Mouse (Mus musculus): ENCODE data around the gene Myrf. TPM values are rescaled to one million over a fixed set of nuclear protein-coding genes. Genes with fewer than 3 reads are reported as not detected.

The Myrf gene
- 5.6 and 6.5 TPM in 2 replicates for polyA plus RNA-seq (2015; fragmentation: Nextera tagmentation; extraction: Ambion mirVana)

DNA sequence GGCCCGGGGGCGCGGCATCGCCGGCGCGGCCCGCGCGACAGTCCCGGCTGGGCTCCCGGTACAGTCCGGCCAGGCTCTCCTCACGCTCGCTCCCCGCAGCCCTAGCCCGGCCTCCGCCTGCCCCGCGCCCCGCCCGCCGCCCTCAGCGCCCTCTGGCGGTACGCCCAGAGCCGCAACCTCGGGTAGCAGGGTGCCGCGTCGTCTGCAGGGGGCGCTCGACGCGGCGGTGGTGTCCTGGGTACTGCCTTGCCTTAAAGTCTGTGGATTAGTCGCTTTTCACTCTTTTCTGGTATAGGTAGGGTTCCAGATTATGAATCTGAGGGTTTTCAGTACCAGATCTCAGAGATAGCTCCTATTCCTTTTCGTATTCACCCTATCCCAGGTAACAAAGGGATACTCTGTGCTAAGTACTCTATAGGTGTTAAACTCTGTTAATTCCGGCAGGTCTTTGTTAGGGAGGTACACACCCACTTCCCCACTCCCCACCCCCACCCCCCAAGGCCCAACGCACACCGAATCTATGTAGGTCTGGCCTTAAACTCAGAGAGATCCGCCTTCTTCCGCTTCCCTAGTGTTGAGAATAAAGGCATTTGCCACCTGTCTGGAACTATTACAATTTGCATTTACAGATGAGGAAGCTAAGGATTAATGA lies at the start of gene Myrf:
Myrf (minus strand) TSS at position 95 of the 652 bp plus-strand sequence.
- H3K4me1 ChIP-seq = peaks cover 32% of the 10 kb centered on the region
- peak; percentile 82 for ATAC-seq (ENCODE audit: borderline replicate concordance, extremely low read depth, low FRiP score, low TSS enrichment)
- H3K27ac ChIP-seq = no peak within 1 kb of the TSS
- H3K27me3 ChIP-seq = no peaks in the 10 kb centered on the region
- no peaks in the 10 kb centered on the region for H3K36me3 ChIP-seq
- peak within 1 kb of the TSS; percentile 53 for H3K4me3 ChIP-seq
- 7% methylated on average over 43 of the region's 43 CpGs for WGBS
- H3K9me3 ChIP-seq = no peaks in the 10 kb centered on the region
- peak within 1 kb of the TSS; percentile 94 for H3K4me2 ChIP-seq
- H3K9ac ChIP-seq = peak within 1 kb of the TSS; percentile 55

DNA sequence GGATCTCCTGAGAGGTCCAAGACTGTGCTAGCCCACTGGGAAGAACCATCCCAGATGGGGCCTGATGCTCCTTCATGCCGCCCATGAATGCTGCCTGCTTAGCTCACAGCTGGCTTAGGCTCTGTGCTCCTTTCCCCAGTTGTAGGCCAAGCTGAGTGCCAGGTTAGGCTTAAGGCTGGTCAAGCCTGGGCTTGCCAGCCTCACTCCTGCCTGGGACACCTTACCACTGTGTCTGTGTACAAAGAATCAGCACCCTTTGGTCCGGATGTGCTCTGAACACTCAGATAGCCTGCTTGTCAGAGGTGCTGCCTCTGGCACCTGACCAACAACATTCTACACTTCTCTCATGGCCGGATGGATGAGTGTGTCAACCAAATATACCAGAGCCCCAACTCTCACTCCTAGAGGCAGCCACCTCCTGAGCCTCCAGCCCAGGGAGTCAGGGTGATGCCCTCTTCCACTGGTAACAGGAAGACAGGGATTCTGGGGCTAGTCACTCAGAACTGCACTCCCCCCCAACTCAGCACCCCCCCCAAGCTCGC lies 49.1 kb upstream of the Myrf start:
- Histone ChIP-seq H3K4me3 (no peak overlapping the region), H3K27ac (peak overlapping the region; percentile 80), H3K4me1 (peaks cover 90% of the 10 kb centered on the region), H3K36me3 (no peaks in the 10 kb centered on the region), H3K9ac (no peak overlapping the region), H3K27me3 (no peaks in the 10 kb centered on the region), H3K9me3 (no peaks in the 10 kb centered on the region), H3K4me2 (no peak overlapping the region)
- ATAC-seq (ENCODE audit: borderline replicate concordance, extremely low read depth, low FRiP score, low TSS enrichment) = 0 out of 2 replicates have a peak, but pooled peaks have one; percentile 4
- 47% methylated on average over 4 of the region's 4 CpGs for WGBS

DNA sequence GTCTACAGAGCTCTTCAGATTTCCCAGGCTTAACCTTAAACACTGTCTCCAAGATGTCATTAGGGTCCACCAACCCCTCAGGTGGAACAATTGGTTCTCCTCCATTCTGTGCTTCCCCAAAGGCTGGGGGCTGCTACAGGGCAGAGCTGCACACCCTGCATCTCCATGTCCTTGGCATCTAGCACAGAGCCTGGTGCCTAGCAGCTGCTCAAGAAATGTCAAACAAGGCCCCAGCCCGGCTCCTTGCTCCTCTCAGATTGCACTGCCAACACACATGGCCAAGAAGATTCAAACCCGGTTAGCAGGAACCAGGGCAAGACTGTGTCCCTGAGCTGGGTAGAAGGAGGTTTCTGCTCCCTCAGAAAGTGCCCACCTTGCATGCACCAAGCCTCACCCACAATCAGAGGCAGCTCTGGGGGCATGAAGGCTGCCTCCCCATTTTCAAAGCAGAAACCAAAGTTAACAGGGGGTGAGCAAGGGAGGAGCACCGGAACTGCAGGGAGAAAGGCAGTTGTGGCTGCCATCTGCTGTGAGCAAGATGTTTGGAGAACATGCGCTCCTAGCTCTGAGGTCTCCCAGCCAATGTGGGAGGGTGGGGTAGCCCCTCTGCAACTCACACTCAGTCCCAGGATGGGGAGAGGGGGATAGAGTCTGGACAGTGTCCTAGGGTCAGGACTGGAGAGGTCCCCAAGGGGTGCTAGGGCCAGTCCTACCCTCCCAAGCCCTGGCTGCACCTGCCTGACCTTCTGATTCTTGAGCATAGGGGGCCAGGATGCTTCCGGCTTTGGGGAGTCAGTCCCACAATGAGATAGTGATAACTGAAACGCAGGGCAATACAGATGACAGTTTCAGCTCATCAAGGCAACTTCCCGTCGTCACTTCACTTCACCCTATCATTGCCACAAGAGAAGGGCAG lies 47.8 kb upstream of the Myrf start:
- WGBS = 73% methylated on average over 8 of the region's 8 CpGs
- no peak overlapping the region for H3K27ac ChIP-seq

DNA sequence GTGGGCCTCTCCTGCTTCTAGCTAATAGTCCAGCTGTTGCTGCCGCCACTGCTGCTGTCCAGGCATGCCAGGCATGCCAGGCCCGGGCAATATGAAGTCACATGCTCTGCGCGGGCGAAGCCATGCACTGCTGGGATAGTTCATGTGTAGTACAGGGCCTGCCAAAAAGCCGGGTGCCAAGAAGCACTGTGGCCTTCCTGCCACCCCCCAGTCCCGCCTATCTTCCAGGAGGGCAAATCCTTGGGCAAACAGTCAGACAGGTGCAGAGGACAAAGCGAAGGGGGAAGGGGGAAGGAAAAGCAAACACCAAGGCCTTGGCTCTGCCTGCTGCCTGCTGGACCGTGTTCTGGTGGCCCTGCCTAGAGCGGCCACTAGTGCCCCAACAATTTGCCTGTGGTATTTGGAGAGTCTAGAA lies 45.9 kb upstream of the Myrf start:
- ATAC-seq (ENCODE audit: borderline replicate concordance, extremely low read depth, low FRiP score, low TSS enrichment) = peak; percentile 47; the same call in 1 of the 2 replicates
- Histone ChIP-seq H3K9me3 (no peaks in the 10 kb centered on the region), H3K27ac (peak overlapping the region; percentile 90), H3K4me1 (peaks cover 59% of the 10 kb centered on the region), H3K9ac (no peak overlapping the region), H3K27me3 (no peaks in the 10 kb centered on the region), H3K4me2 (no peak overlapping the region), H3K4me3 (no peak overlapping the region), H3K36me3 (no peaks in the 10 kb centered on the region)
- WGBS = 57% methylated on average over 10 of the region's 10 CpGs

More for the DNA sequence above, 47.8 kb upstream of the Myrf start:
- Histone ChIP-seq H3K27me3 (no peaks in the 10 kb centered on the region), H3K4me2 (no peak overlapping the region), H3K9ac (no peak overlapping the region), H3K4me1 (peaks cover 78% of the 10 kb centered on the region), H3K4me3 (no peak overlapping the region), H3K36me3 (no peaks in the 10 kb centered on the region), H3K9me3 (no peaks in the 10 kb centered on the region)
- no peak for ATAC-seq (ENCODE audit: borderline replicate concordance, extremely low read depth, low FRiP score, low TSS enrichment)

DNA sequence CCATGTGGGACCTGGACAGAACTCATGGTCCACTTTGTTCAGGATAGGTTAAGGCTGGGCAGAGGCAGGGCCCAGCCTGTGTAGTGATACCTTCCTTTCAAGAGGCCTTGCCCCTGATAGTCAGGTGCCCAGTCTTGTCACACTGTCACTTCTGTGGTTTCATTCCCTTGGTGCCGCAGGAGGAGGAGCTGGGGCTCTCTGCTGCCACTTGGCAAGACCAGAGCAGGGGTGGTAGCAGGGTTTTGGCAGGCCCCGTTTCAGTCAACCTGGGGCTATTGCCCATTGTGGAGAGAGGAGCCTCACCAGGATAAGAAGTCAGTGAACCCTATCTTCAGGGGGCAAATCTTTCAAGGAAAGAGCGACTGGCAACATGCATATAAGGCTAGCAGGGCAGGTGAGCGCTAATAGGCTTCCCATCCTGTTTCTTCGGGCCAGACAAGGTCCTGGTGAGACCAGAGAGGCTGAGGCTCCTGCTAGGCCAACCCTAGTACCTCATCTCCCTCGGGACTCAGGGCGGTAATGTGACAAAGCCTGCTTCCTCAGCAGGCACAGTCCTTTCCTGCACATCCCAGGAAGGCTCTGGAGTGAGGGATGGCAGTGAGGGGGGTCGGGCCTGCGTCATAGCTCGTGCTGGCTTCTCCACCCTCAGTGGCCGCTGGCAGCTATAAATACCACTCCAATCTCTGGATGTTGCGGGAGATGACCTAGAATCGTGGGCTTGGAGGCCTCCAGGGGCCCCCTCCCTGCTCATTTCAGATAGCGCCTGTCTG lies 40.4 kb upstream of the Myrf start:
- Histone ChIP-seq H3K9ac (no peak overlapping the region), H3K4me1 (peaks cover 57% of the 10 kb centered on the region), H3K36me3 (no peaks in the 10 kb centered on the region), H3K9me3 (no peaks in the 10 kb centered on the region), H3K27me3 (no peaks in the 10 kb centered on the region), H3K4me2 (no peak overlapping the region), H3K4me3 (no peak overlapping the region), H3K27ac (no peak overlapping the region)
- ATAC-seq (ENCODE audit: borderline replicate concordance, extremely low read depth, low FRiP score, low TSS enrichment) = no peak
- 57% methylated on average over 14 of the region's 14 CpGs for WGBS

DNA sequence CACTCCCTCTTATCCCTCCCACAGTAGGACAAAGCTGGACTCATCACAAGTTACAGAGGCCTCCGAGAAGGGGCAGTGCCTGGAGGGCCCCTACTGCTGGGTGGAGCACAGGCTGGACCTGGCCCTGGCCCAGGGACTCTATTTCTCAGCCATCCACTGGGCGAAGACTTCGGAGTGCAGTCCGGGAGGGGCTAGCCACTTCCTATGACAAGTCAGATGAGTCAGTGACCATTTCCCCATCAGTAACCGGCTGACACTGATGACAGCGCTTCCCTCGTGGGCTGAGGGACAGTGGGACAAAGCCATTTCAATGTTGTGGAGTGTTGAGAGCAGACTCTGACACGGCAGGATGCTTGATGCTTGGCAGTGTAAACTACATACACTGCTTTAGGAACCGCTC lies 39.1 kb upstream of the Myrf start:
- no peaks in the 10 kb centered on the region for H3K36me3 ChIP-seq
- no peak overlapping the region for H3K9ac ChIP-seq
- H3K27ac ChIP-seq = no peak overlapping the region
- H3K4me1 ChIP-seq = peaks cover 49% of the 10 kb centered on the region
- WGBS = 64% methylated on average over 9 of the region's 9 CpGs
- H3K9me3 ChIP-seq = no peaks in the 10 kb centered on the region
- ATAC-seq (ENCODE audit: borderline replicate concordance, extremely low read depth, low FRiP score, low TSS enrichment) = no peak
- H3K4me2 ChIP-seq = no peak overlapping the region
- H3K4me3 ChIP-seq = no peak overlapping the region
- no peaks in the 10 kb centered on the region for H3K27me3 ChIP-seq

DNA sequence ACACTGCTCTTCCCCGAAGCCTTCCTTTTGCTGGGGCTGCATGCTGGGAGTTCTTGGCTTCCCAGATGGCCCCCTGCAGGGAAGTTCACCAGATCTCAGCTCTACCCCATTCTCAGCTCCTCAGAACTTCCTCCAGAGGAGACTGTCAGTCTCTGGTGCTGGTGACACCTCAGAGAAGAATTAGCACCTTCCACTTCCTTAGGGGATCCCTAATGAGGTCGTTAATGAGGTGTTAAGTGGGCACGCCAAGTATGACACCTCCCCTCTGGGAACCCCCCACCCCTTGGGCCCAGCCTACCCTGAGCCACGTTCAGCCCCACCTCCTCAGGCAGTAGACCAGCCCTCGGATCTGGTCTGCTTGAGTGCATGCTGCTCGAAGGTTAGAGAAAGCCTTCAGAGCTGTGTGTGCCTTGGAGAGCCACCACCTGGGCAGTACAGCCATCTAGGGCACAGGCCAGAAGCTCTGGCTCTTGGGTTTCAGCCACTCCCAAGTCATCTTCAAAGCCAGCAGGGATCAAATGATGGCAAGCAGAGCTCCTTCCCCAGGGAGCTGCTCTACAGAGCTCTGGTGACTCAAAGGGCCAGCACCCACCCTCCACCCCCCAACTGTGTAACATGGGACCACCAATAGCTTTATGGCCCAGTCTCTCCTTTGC lies 38.2 kb upstream of the Myrf start:
- no peaks in the 10 kb centered on the region for H3K9me3 ChIP-seq
- no peaks in the 10 kb centered on the region for H3K27me3 ChIP-seq
- peaks cover 55% of the 10 kb centered on the region for H3K4me1 ChIP-seq
- no peak overlapping the region for H3K4me2 ChIP-seq
- no peaks in the 10 kb centered on the region for H3K36me3 ChIP-seq
- no peak overlapping the region for H3K9ac ChIP-seq
- no peak overlapping the region for H3K4me3 ChIP-seq
- ATAC-seq (ENCODE audit: borderline replicate concordance, extremely low read depth, low FRiP score, low TSS enrichment) = peak; percentile 9; the same call in 1 of the 2 replicates
- 25% methylated on average over 6 of the region's 6 CpGs for WGBS
- H3K27ac ChIP-seq = peak overlapping the region; percentile 90

DNA sequence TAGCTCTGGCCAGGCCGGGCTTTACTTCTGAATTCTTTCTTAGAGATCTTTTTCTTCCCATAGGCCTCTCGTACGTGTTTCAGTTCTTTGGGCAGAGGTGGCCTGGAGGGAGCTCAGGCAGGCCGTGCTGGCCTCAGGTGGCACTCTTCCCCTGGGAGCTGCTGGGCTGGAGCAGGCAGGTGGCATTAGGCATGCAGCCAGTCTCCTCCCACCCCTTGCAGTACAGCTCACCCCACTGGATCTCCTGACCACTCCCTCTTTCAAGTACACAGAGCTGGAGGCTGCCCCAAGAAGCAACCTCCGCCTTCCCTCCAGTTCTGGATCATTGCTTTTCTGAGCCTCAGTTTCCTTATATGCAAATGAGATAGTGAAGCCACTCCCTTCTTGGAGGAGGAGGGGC lies 37.2 kb upstream of the Myrf start:
- Histone ChIP-seq H3K36me3 (no peaks in the 10 kb centered on the region), H3K9me3 (no peaks in the 10 kb centered on the region), H3K4me2 (peak overlapping the region; percentile 28), H3K9ac (no peak overlapping the region), H3K4me3 (no peak overlapping the region), H3K27me3 (no peaks in the 10 kb centered on the region), H3K4me1 (peaks cover 64% of the 10 kb centered on the region), H3K27ac (peak overlapping the region; percentile 90)
- ATAC-seq (ENCODE audit: borderline replicate concordance, extremely low read depth, low FRiP score, low TSS enrichment) = peak; percentile 79
- 34% methylated on average over 5 of the region's 5 CpGs for WGBS

DNA sequence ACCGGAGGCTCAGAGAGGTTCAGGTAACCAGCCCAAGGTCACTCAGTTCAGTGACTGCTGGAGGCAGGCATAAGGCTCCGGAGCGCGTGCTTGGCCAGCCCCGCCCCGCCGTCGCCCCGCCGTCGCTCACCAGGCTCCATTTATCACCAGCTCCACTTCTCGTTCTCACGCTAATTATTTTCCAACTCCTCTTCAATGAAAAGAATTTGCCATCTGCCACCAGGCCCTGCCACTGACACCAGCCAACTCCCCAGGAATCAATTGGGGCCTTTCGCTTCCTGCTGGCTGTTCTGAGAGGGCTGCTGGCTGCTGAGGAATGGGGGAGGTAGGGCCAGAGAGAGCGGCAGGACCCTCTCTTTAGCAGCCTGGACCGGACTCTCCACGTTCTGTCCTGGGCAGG lies 36.8 kb upstream of the Myrf start:
- H3K9ac ChIP-seq = no peak overlapping the region
- H3K4me1 ChIP-seq = peaks cover 68% of the 10 kb centered on the region
- peak; percentile 21; the same call in 1 of the 2 replicates for ATAC-seq (ENCODE audit: borderline replicate concordance, extremely low read depth, low FRiP score, low TSS enrichment)
- H3K36me3 ChIP-seq = no peaks in the 10 kb centered on the region
- H3K9me3 ChIP-seq = no peaks in the 10 kb centered on the region
- WGBS = 9% methylated on average over 17 of the region's 17 CpGs
- H3K27ac ChIP-seq = peak overlapping the region; percentile 90
- peak overlapping the region; percentile 28 for H3K4me2 ChIP-seq
- no peak overlapping the region for H3K4me3 ChIP-seq
- H3K27me3 ChIP-seq = no peaks in the 10 kb centered on the region

DNA sequence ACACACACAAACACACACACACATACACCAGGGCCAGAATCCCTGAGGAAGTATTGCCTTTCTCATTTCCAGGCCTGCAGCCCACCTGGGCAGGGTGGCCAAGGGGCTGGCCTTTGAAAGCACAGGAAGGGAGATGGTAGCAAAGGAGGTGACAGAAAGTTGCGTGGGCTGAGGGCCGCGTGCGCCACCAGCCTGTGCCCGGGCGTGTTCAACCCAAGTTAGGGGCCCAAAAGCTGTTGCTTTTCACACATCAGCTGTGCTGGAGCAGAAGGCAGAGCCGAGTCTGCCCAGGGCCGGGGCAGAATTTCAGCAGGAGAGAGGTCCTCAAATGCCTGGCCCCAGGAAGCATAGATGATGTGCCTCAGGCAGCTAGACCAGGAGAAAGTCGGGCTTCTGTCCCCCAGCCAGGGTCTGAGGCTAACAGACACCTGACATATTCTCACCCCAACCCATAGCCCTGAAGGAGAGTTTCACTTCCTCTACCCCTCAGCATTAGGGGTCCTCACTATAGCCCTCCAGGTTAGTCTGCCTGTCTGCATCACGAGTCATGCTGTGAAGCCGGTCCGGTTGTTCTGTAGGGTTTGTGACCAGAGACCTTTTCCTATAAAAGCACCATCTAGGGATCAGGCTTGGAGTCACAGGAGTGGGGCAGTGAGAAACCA lies 36.1 kb upstream of the Myrf start:
- Histone ChIP-seq H3K4me3 (no peak overlapping the region), H3K27ac (peak overlapping the region; percentile 90), H3K4me1 (peaks cover 68% of the 10 kb centered on the region), H3K27me3 (no peaks in the 10 kb centered on the region), H3K4me2 (peak overlapping the region; percentile 28; the same call in 1 of the 2 replicates), H3K36me3 (no peaks in the 10 kb centered on the region), H3K9me3 (no peaks in the 10 kb centered on the region), H3K9ac (no peak overlapping the region)
- 70% methylated on average over 12 of the region's 12 CpGs for WGBS
- ATAC-seq (ENCODE audit: borderline replicate concordance, extremely low read depth, low FRiP score, low TSS enrichment) = no peak
